Mouse (Mus musculus) C2C12 (cell line): Measurements from ENCODE around the gene Resp18.

Source experiments
- CTCF ChIP-seq: IDR thresholded peaks from one replicate; pipeline ENCODE4 v1.5.1; 2011; ENCODE audit not compliant: control insufficient read depth, insufficient read depth, insufficient read length
- FOSL1 ChIP-seq: IDR thresholded peaks from one replicate; pipeline ENCODE4 v1.8.0; 2011; ENCODE audit warnings: mild to moderate bottlenecking, low read length; ENCODE audit not compliant: poor library complexity, insufficient read depth, severe bottlenecking
- MAX ChIP-seq: IDR thresholded peaks from one replicate; pipeline ENCODE4 v1.6.1; 2011; ENCODE audit warnings: mild to moderate bottlenecking, control low read depth
- MYOD1 ChIP-seq: IDR thresholded peaks from one replicate; pipeline ENCODE4 v1.6.1; 2011; ENCODE audit warnings: low read depth; ENCODE audit not compliant: control insufficient read depth, insufficient read length

- TF ChIP-seq CTCF (no peak), MAX (no peak), MYOD1 (no peak), FOSL1 (no peak)
Measured at GRCm38 (mm10) chr1:75318736-75319135, 40.5 kb upstream of the Resp18 start.
